Mouse (Mus musculus): ENCODE measurements around the gene Tmub1. TPM values are rescaled to one million over a fixed set of nuclear protein-coding genes. Genes with fewer than 3 reads are reported as not detected.

The Tmub1 gene
- polyA plus RNA-seq, 1 experiment from 2014 or later: 62.8 TPM

- Histone ChIP-seq H3K4me1 (peaks cover 21% of the 10 kb centered on the region), H3K4me3 (replicated peaks) (no peak overlapping the region), H3K4me2 (no peak overlapping the region), H3K9ac (replicated peaks) (no peak overlapping the region), H3K9me3 (replicated peaks) (no peaks in the 10 kb centered on the region), H3K36me3 (peaks cover 40% of the 10 kb centered on the region), H3K27ac (replicated peaks) (no peak overlapping the region), H3K27me3 (replicated peaks) (no peaks in the 10 kb centered on the region)
- ATAC-seq (ENCODE audit: low FRiP score): no peak
- 96% methylated on average over 8 of the region's 8 CpGs for WGBS
These were observed 6.5 kb downstream of the Tmub1 start for GRCm38 (mm10) chr5:24441187-24441586.

- Histone ChIP-seq H3K27ac (replicated peaks) (no peak overlapping the region), H3K4me3 (replicated peaks) (no peak overlapping the region), H3K4me2 (no peak overlapping the region), H3K9ac (replicated peaks) (no peak overlapping the region), H3K4me1 (no peaks in the 10 kb centered on the region), H3K9me3 (replicated peaks) (no peaks in the 10 kb centered on the region), H3K27me3 (replicated peaks) (no peaks in the 10 kb centered on the region), H3K36me3 (peaks cover 42% of the 10 kb centered on the region)
- ATAC-seq (ENCODE audit: low FRiP score): no peak
- 92% methylated on average over 8 of the region's 8 CpGs for WGBS
These were observed 13.7 kb downstream of the Tmub1 start for GRCm38 (mm10) chr5:24433993-24434392.

GRCm38 (mm10) chr5:24428596-24428995 lies 19.1 kb downstream of the Tmub1 start:
- Histone ChIP-seq H3K4me3 (replicated peaks) (no peak overlapping the region), H3K27me3 (replicated peaks) (peaks cover 10% of the 10 kb centered on the region), H3K4me2 (peak overlapping the region; percentile 91; the same call in 1 of the 2 replicates), H3K4me1 (peaks cover 44% of the 10 kb centered on the region), H3K36me3 (peaks cover 30% of the 10 kb centered on the region), H3K27ac (replicated peaks) (no peak overlapping the region), H3K9ac (replicated peaks) (0 out of 2 replicates have a peak overlapping the region, but pooled peaks have one; percentile 10), H3K9me3 (replicated peaks) (no peaks in the 10 kb centered on the region)
- 11% methylated on average over 9 of the region's 9 CpGs for WGBS
- no peak for ATAC-seq (ENCODE audit: low FRiP score)

GRCm38 (mm10) chr5:24427981-24428402 lies 19.7 kb downstream of the Tmub1 start:
- Histone ChIP-seq H3K36me3 (peaks cover 25% of the 10 kb centered on the region), H3K9ac (replicated peaks) (0 out of 2 replicates have a peak overlapping the region, but pooled peaks have one; percentile 10), H3K27ac (replicated peaks) (no peak overlapping the region), H3K9me3 (replicated peaks) (no peaks in the 10 kb centered on the region), H3K4me2 (peak overlapping the region; percentile 91), H3K4me3 (replicated peaks) (no peak overlapping the region), H3K27me3 (replicated peaks) (peaks cover 10% of the 10 kb centered on the region), H3K4me1 (peaks cover 45% of the 10 kb centered on the region)
- WGBS: 11% methylated on average over 14 of the region's 15 CpGs
- no peak for ATAC-seq (ENCODE audit: low FRiP score)

- H3K9ac ChIP-seq (replicated peaks): no peak overlapping the region
- peaks cover 10% of the 10 kb centered on the region for H3K27me3 ChIP-seq (replicated peaks)
- H3K9me3 ChIP-seq (replicated peaks): no peaks in the 10 kb centered on the region
- H3K27ac ChIP-seq (replicated peaks): no peak overlapping the region
- H3K4me2 ChIP-seq: peak overlapping the region; percentile 91
- no peak overlapping the region for H3K4me3 ChIP-seq (replicated peaks)
- ATAC-seq (ENCODE audit: low FRiP score): no peak
- 21% methylated on average over 12 of the region's 12 CpGs for WGBS
- peaks cover 18% of the 10 kb centered on the region for H3K36me3 ChIP-seq
- H3K4me1 ChIP-seq: peaks cover 53% of the 10 kb centered on the region
These were observed 20.4 kb downstream of the Tmub1 start for GRCm38 (mm10) chr5:24427285-24427633.

GRCm38 (mm10) chr5:24426556-24427284 lies 20.9 kb downstream of the Tmub1 start:
- Histone ChIP-seq H3K4me3 (replicated peaks) (peak overlapping the region; percentile 60), H3K4me2 (peak overlapping the region; percentile 91), H3K9ac (replicated peaks) (0 out of 2 replicates have a peak overlapping the region, but pooled peaks have one; percentile 49), H3K27ac (replicated peaks) (no peak overlapping the region), H3K9me3 (replicated peaks) (no peaks in the 10 kb centered on the region), H3K36me3 (peaks cover 13% of the 10 kb centered on the region), H3K27me3 (replicated peaks) (peaks cover 10% of the 10 kb centered on the region), H3K4me1 (peaks cover 57% of the 10 kb centered on the region)
- ATAC-seq (ENCODE audit: low FRiP score): no peak
- WGBS: 11% methylated on average over 9 of the region's 9 CpGs

- Histone ChIP-seq H3K9me3 (replicated peaks) (no peaks in the 10 kb centered on the region), H3K4me3 (replicated peaks) (peak overlapping the region; percentile 60), H3K27me3 (replicated peaks) (peaks cover 10% of the 10 kb centered on the region), H3K4me2 (peak overlapping the region; percentile 91), H3K9ac (replicated peaks) (peak overlapping the region; percentile 49), H3K27ac (replicated peaks) (no peak overlapping the region), H3K36me3 (peaks cover 13% of the 10 kb centered on the region), H3K4me1 (peaks cover 60% of the 10 kb centered on the region)
- WGBS: 1% methylated on average over 10 of the region's 10 CpGs
- ATAC-seq (ENCODE audit: low FRiP score): no peak
These were observed 21.6 kb downstream of the Tmub1 start for GRCm38 (mm10) chr5:24426037-24426432.

GRCm38 (mm10) chr5:24425421-24426036 lies 22.1 kb downstream of the Tmub1 start:
- WGBS: 0% methylated on average over 27 of the region's 30 CpGs
- H3K4me1 ChIP-seq: peaks cover 60% of the 10 kb centered on the region
- no peak for ATAC-seq (ENCODE audit: low FRiP score)
- peaks cover 12% of the 10 kb centered on the region for H3K36me3 ChIP-seq
- H3K4me2 ChIP-seq: peak overlapping the region; percentile 91
- H3K9ac ChIP-seq (replicated peaks): peak overlapping the region; percentile 49
- peak overlapping the region; percentile 94 for H3K27ac ChIP-seq (replicated peaks)
- H3K9me3 ChIP-seq (replicated peaks): no peaks in the 10 kb centered on the region
- peaks cover 10% of the 10 kb centered on the region for H3K27me3 ChIP-seq (replicated peaks)
- H3K4me3 ChIP-seq (replicated peaks): peak overlapping the region; percentile 60

- Histone ChIP-seq H3K4me3 (replicated peaks) (peak overlapping the region; percentile 60), H3K4me2 (peak overlapping the region; percentile 91), H3K9me3 (replicated peaks) (no peaks in the 10 kb centered on the region), H3K27me3 (replicated peaks) (peaks cover 10% of the 10 kb centered on the region), H3K36me3 (peaks cover 10% of the 10 kb centered on the region), H3K9ac (replicated peaks) (peak overlapping the region; percentile 49), H3K27ac (replicated peaks) (peak overlapping the region; percentile 94), H3K4me1 (peaks cover 60% of the 10 kb centered on the region)
- WGBS: under 1% methylated on average over 58 of the region's 60 CpGs
- ATAC-seq (ENCODE audit: low FRiP score): peak; percentile 19; the same call in 1 of the 2 replicates
These were observed 22.7 kb downstream of the Tmub1 start for GRCm38 (mm10) chr5:24424861-24425411.

- no peaks in the 10 kb centered on the region for H3K9me3 ChIP-seq (replicated peaks)
- 14% methylated on average over 21 of the region's 21 CpGs for WGBS
- H3K27ac ChIP-seq (replicated peaks): peak overlapping the region; percentile 94
- H3K9ac ChIP-seq (replicated peaks): peak overlapping the region; percentile 59
- peak; percentile 3; the same call in 1 of the 2 replicates for ATAC-seq (ENCODE audit: low FRiP score)
- H3K36me3 ChIP-seq: peaks cover 18% of the 10 kb centered on the region
- H3K4me1 ChIP-seq: peaks cover 61% of the 10 kb centered on the region
- peak overlapping the region; percentile 60 for H3K4me3 ChIP-seq (replicated peaks)
- peak overlapping the region; percentile 91 for H3K4me2 ChIP-seq
- peaks cover 10% of the 10 kb centered on the region for H3K27me3 ChIP-seq (replicated peaks)
These were observed 23.5 kb downstream of the Tmub1 start for GRCm38 (mm10) chr5:24424004-24424781.
